Mouse (Mus musculus) heart, embryonic 11.5 days (tissue): ENCODE measurements around the gene Rbm24. TPM values are rescaled to one million over a fixed set of nuclear protein-coding genes. Genes with fewer than 3 reads are reported as not detected.
A peak's percentile ranks its signal among the peaks of the same experiment; 100 is the strongest.

Experiments
- ATAC-seq: fragments of 200-750 bp; cut with Nextera tagmentation; replicated peaks from 2 replicates; pipeline ENCODE4 v1.8.0; 2017; ENCODE audit warnings: moderate library complexity; ENCODE audit not compliant: insufficient number of reproducible peaks, low FRiP score, low TSS enrichment
- H3K27ac ChIP-seq: fragments of 300-500 bp; sonication (generic); 2 replicates; pipeline ENCODE4 v1.5.1; 2014; ENCODE audit warnings: mild to moderate bottlenecking, low read depth, low read length
- H3K27me3 ChIP-seq: fragments of 300-500 bp; sonication (generic); 2 replicates; pipeline ENCODE4 v1.6.1; 2014; ENCODE audit warnings: mild to moderate bottlenecking, low read length, mixed read lengths; ENCODE audit not compliant: control insufficient read depth, insufficient read depth
- H3K36me3 ChIP-seq: fragments of 300-500 bp; sonication (generic); 2 replicates; pipeline ENCODE4 v1.6.1; 2014; ENCODE audit warnings: mild to moderate bottlenecking, low read length, moderate library complexity, mixed read lengths; ENCODE audit not compliant: control insufficient read depth, insufficient read depth
- H3K4me1 ChIP-seq: fragments of 300-500 bp; sonication (generic); 2 replicates; pipeline ENCODE4 v1.6.1; 2014; ENCODE audit warnings: low read length; ENCODE audit not compliant: control insufficient read depth, insufficient read depth
- H3K4me2 ChIP-seq: fragments of 300-500 bp; sonication (generic); 2 replicates; pipeline ENCODE4 v1.6.1; 2014; ENCODE audit warnings: mild to moderate bottlenecking, moderate library complexity
- H3K4me3 ChIP-seq: fragments of 300-500 bp; sonication (generic); 2 replicates; pipeline ENCODE4 v1.5.1; 2014; ENCODE audit warnings: low read depth, low read length
- H3K9ac ChIP-seq: fragments of 300-500 bp; sonication (generic); 2 replicates; pipeline ENCODE4 v1.6.1; 2014; ENCODE audit warnings: mild to moderate bottlenecking, low read depth, low read length, moderate library complexity
- H3K9me3 ChIP-seq: fragments of 300-500 bp; sonication (generic); replicated peaks from 2 replicates; pipeline ENCODE4 v1.6.1; 2016; ENCODE audit warnings: low read length; ENCODE audit not compliant: control insufficient read depth
- WGBS: fragments of 180-500 bp; shearing (Covaris S2); extraction: QIAGEN DNeasy Blood & Tissue Kit; methylation state at CpG from one replicate; pipeline ENCODE4 v1.1.7; 2014; ENCODE audit not compliant: insufficient replicate concordance; 5-methylcytosine and 5-hydroxymethylcytosine counted together
- polyA plus RNA-seq: library from polyadenylated mRNA; unstranded; fragments of >200 nt; fragmentation: Nextera tagmentation; extraction: Ambion mirVana; gene quantifications from 2 replicates; pipeline ENCODE4 v1.2.1, GENCODE M21; 2014

The Rbm24 gene
- polyA plus RNA-seq, 1 experiment from 2014 or later = 62.3 TPM

DNA sequence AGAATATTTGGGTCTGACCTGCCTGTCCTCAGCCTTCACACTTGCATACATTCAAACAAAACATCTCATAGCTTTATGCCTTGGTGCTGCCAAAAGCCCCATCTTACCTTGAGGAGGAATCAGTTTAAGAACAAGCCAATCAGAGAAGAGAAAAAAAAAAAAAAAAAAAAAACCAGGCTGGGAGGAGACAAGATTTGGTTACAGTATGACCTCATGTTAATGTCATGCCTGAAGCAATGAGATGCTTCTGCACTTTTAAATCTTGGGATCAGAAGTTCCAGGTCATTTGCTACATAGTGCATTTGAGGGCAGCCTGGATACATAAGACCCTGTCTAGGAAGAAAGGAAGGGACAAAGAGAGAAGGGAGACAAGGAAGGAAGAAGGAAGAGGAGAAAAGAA, 6.0 kb upstream of the Rbm24 start:
- Histone ChIP-seq H3K9me3 (no peaks in the 10 kb centered on the region), H3K4me1 (peaks cover 11% of the 10 kb centered on the region; the same call in 1 of the 2 replicates), H3K4me3 (no peak overlapping the region), H3K27ac (no peak overlapping the region), H3K36me3 (no peaks in the 10 kb centered on the region), H3K9ac (no peak overlapping the region), H3K4me2 (no peak overlapping the region), H3K27me3 (no peaks in the 10 kb centered on the region)
- ATAC-seq = no peak

DNA sequence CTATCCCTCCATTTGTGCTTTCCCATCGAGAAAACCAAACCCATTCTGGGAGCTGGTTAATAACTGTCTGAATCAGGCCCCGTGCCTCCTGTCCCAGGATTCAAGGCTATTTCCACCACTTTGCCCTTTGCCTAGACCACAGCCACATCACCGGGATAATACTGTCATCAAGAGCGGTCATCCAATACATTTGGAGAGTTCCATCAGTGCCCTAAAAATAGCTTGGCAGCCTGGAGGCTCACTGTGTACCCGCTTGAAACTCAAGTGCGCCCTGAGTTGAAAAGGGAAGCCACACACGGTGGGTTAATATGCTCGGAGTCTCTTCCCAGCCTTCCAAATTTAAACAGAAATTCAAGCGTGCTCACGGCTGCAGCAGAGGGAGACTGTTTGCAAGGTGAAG, 4.6 kb upstream of the Rbm24 start:
- 41% methylated on average over 10 of the region's 10 CpGs for WGBS
- peak overlapping the region; percentile 12; the same call in 1 of the 2 replicates for H3K4me3 ChIP-seq
- H3K36me3 ChIP-seq = no peaks in the 10 kb centered on the region
- 0 out of 2 replicates have a peak, but pooled peaks have one; percentile 23 for ATAC-seq
- H3K27me3 ChIP-seq = no peaks in the 10 kb centered on the region
- H3K4me1 ChIP-seq = peaks cover 15% of the 10 kb centered on the region; the same call in 1 of the 2 replicates
- H3K9me3 ChIP-seq = no peaks in the 10 kb centered on the region
- H3K27ac ChIP-seq = peak overlapping the region; percentile 90
- H3K9ac ChIP-seq = peak overlapping the region; percentile 59; the same call in 1 of the 2 replicates
- peak overlapping the region; percentile 51 for H3K4me2 ChIP-seq

DNA sequence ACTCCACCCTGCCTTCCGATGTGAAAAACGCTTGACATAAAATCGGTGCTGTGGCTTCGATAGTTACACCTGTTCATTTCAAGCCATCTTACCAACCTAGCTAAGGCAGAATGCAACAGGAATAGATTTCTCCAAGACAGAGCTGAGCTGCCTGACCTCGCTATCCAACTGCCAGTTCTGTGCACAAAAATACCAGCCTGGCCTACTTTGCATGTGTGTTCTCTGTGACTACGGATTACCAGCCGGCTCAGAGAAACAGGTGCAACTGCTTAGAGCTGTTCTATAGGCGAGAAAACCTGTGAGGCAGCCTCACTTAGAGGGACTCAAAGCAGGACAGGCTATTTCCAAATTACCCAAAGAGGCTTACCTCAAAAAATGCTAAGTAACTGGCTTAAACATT, 4.2 kb upstream of the Rbm24 start:
- Histone ChIP-seq H3K4me3 (peak overlapping the region; percentile 12; the same call in 1 of the 2 replicates), H3K4me2 (peak overlapping the region; percentile 51), H3K36me3 (no peaks in the 10 kb centered on the region), H3K27me3 (no peaks in the 10 kb centered on the region; the same call in 1 of the 2 replicates), H3K9ac (peak overlapping the region; percentile 59; the same call in 1 of the 2 replicates), H3K27ac (peak overlapping the region; percentile 90), H3K4me1 (peaks cover 15% of the 10 kb centered on the region; the same call in 1 of the 2 replicates), H3K9me3 (no peaks in the 10 kb centered on the region)
- ATAC-seq = no peak
- WGBS = 64% methylated on average over 8 of the region's 8 CpGs

- Histone ChIP-seq H3K9ac (no peak overlapping the region), H3K4me3 (no peak overlapping the region), H3K4me2 (no peak overlapping the region), H3K27me3 (no peaks in the 10 kb centered on the region; the same call in 1 of the 2 replicates), H3K27ac (no peak overlapping the region), H3K4me1 (peaks cover 15% of the 10 kb centered on the region; the same call in 1 of the 2 replicates), H3K9me3 (no peaks in the 10 kb centered on the region), H3K36me3 (no peaks in the 10 kb centered on the region)
- WGBS = 85% methylated on average over 8 of the region's 8 CpGs
- no peak for ATAC-seq
Measured at GRCm38 (mm10) chr13:46416021-46416420, 2.2 kb upstream of the Rbm24 start.

- Histone ChIP-seq H3K4me2 (peak overlapping the region; percentile 67), H3K27me3 (no peaks in the 10 kb centered on the region; the same call in 1 of the 2 replicates), H3K4me1 (peaks cover 15% of the 10 kb centered on the region; the same call in 1 of the 2 replicates), H3K4me3 (peak overlapping the region; percentile 79), H3K36me3 (no peaks in the 10 kb centered on the region), H3K9me3 (no peaks in the 10 kb centered on the region), H3K9ac (peak overlapping the region; percentile 99), H3K27ac (peak overlapping the region; percentile 99)
- no peak for ATAC-seq
- 78% methylated on average over 5 of the region's 5 CpGs for WGBS
Measured at GRCm38 (mm10) chr13:46417594-46417993, 640 bp upstream of the Rbm24 start.

- Histone ChIP-seq H3K27me3 (no peaks in the 10 kb centered on the region; the same call in 1 of the 2 replicates), H3K36me3 (no peaks in the 10 kb centered on the region), H3K9ac (peak overlapping the region; percentile 99), H3K4me2 (peak overlapping the region; percentile 67), H3K27ac (peak overlapping the region; percentile 99), H3K9me3 (no peaks in the 10 kb centered on the region), H3K4me1 (peaks cover 12% of the 10 kb centered on the region; the same call in 1 of the 2 replicates), H3K4me3 (peak overlapping the region; percentile 79)
- no peak for ATAC-seq
- WGBS = under 1% methylated on average over 73 of the region's 73 CpGs
Measured at GRCm38 (mm10) chr13:46418731-46419545, 704 bp downstream of the Rbm24 start.

- ATAC-seq = no peak
- H3K27ac ChIP-seq = peak overlapping the region; percentile 99
- WGBS = 7% methylated on average over 7 of the region's 7 CpGs
Measured at GRCm38 (mm10) chr13:46419648-46420047, 1.4 kb downstream of the Rbm24 start.

DNA sequence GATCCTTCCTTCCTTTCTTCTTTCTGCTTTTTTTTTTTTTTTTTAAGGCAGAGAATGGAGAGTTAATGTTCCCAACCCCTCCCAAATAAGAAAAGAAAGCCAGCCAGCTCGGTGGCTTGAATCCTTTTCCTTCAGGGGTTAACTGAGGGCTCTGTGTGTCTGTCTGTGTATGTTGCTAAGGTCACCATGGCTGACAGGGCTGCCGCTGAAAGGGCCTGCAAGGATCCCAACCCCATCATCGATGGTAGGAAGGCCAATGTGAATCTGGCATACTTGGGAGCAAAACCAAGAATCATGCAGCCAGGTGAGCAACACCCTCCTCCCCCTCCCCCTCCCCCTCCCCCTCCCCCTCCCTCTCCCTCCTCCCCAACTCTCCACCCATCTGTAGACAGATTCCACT, 1.9 kb downstream of the Rbm24 start:
- Histone ChIP-seq H3K4me1 (peaks cover 6% of the 10 kb centered on the region; the same call in 1 of the 2 replicates), H3K27ac (peak overlapping the region; percentile 99), H3K4me2 (peak overlapping the region; percentile 67), H3K36me3 (no peaks in the 10 kb centered on the region), H3K4me3 (peak overlapping the region; percentile 79), H3K9ac (peak overlapping the region; percentile 99), H3K27me3 (no peaks in the 10 kb centered on the region; the same call in 1 of the 2 replicates), H3K9me3 (no peaks in the 10 kb centered on the region)
- 13% methylated on average over 3 of the region's 3 CpGs for WGBS
- ATAC-seq = no peak

More at GRCm38 (mm10) chr13:46419648-46420047, 1.4 kb downstream of the Rbm24 start:
- Histone ChIP-seq H3K9me3 (no peaks in the 10 kb centered on the region), H3K4me2 (peak overlapping the region; percentile 67), H3K36me3 (no peaks in the 10 kb centered on the region), H3K27me3 (no peaks in the 10 kb centered on the region; the same call in 1 of the 2 replicates), H3K4me3 (peak overlapping the region; percentile 79), H3K9ac (peak overlapping the region; percentile 99), H3K4me1 (peaks cover 6% of the 10 kb centered on the region; the same call in 1 of the 2 replicates)
